Mouse (Mus musculus): ENCODE data around the gene Msmp.
"Not testable (repeated sequence)": the region's sequence is repeated elsewhere in the genome, so short reads cannot be mapped to it uniquely, and the experiment has no call there.

Msmp gene

DNA sequence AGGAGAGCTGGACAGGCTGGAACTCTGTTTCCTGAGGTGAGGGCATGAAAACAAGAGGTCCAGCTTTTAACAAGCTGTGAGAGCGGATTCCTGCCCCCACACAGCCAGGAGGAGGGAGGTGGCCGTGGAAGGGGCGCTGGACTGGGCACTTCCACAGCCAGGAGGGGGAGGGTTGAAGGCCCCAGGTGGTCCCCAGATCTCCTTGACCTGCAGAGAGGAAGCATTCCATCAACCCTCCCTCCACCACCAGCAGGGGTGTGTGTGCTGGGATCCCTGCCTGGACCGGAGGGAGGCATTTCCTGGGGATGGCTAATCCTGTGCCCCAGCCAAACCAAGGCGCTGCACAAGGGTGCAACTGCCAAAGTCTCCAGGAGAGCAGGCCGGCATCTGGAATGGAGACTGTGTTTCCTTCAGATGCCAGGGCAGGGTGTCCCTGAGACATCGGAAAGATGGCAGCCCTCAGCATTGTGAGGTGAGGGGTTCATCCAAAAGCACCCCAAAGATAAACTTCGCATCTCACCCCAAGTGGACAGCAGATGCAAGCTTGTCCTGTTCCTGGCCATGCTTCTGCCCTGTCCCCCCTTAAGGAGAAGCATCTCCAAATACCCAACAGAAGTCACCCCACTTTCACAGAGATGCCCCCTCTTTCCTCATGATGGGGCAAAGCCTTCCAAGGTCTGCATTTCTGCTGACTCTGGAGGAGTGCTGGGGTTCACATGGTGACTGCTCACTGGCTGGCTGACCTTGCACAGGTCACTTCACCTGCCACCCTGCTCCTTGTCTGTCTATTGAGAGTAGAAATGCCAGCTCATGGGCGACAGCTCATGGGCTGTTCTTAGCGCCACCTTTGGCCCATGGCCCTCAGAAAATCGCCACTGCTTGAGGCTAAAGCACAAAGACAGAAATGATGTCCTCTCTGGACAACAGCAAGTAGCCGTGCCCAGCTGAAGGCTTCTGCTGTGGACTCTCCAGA lies at the start of gene Msmp:
Gene Msmp (minus strand): TSS at position 51 of the 973 bp plus-strand sequence.
- DNase-seq, result no peak

- DNase-seq, result no peak
Observed at GRCm38 (mm10) chr4:43633736-43634135, 49.4 kb upstream of the Msmp start.

- no peak for DNase-seq
Observed at GRCm38 (mm10) chr4:43633296-43633695, 49.0 kb upstream of the Msmp start.

- DNase-seq, result peak; percentile 58
Observed at GRCm38 (mm10) chr4:43631956-43632920, 47.9 kb upstream of the Msmp start.

DNA sequence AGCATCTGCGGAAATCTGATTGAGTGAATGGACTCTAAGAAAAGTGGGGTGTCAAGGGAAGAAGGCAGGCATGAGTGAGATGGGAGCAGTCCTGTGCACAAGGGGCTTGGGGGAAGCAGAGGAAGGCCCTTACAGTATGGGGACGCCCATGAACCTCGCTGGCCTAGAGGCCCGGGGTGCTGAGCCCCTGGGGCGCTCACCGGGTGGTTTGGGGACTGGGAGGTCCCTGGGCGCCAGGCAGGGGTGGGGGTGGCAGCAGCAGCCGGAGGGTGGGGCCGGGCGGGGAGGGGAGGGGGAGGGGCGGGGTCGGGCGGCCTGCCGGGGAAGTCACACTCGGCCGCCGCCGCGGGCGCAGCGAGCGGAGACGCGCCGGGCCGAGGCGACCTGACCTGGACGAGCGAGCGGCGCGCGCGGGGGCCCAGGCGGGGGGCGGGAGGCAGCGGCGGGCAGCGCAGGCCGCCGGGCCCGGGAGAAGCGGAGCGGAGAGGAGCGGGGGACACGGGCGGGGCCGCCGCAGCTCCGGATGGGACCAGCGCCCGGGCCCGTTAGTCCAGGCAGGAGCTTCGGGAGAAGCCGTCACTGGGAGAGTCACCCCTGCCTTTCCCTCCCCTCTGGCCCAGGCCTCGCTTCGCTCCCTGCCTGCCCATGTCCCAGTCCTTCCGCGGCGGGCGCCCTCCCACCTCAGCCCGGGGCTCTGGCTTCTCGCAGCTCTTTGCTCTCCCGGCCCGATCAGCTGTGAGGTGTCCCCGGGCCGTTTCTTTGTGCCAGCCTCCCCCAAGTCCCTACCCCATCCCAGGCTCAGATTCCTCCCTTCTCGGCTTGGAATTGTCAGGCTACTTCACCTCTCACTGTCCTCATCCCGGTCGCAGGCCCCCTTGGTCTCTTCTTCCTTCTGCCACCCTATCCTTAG lies 47.0 kb upstream of the Msmp start, which contains the start of gene Npr2:
Gene Npr2 (plus strand): TSS at position 890 of the 910 bp plus-strand sequence.
- peak; percentile 60 for DNase-seq

GRCm38 (mm10) chr4:43630671-43631045 lies 46.4 kb upstream of the Msmp start:
- no peak for DNase-seq

DNA sequence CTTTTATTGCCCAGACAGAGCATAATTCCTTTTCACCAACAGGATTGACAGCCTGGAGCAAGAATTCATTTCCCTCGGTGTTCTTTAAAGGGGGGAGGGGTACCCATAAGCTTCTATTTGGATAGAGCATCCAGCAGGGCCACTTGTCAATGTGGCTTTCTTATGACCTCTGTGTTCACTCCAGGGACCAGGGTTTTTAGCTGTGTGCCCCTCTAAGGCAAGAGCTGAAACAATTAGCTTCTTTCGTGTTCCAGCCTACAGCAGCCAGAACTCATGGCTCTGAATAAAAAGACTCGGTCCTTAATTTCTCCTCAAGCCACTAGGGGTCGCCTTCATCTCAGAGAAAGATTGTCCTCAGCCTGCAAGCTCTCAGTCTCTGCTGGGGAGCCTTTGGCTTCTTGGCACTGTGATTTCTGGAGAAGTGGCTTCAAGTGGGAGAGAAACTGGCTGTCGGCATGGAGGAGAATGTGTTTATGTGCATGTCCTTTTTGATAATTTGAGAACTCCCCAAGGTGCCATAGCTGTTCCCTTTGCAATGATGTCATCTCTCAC lies 45.8 kb upstream of the Msmp start:
- peak; percentile 87 for DNase-seq

GRCm38 (mm10) chr4:43629106-43629817 lies 45.0 kb upstream of the Msmp start:
- DNase-seq, result no peak

DNA sequence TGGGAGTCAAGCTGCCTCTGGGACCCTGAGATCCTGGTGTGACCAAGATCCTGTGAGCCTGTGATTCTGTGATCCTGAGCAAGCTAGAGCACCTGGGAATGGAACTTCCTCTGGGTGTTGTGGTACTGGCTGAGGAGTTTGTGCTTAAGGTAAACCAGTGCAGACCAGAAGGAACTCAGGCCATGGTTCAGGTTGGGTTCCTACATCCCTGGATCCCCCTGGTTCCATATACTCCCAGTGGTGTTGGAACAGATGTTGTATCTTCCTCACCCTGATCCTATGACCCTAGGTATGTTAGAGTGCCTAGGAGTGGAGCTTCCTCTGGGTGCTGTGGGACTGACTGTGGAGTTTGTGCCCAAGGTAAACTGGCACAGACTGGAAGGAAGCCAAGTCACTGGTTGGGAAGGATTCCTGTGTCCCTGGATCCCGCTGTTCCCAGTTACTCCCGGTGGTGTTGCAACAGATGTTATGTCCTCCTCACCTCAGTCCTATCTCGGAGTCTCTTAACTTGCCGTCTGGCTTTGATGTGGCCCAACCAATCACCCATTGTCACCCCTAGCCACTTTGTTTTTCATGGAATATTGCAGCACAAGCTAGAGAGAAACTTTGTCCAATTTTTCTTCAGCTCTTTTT lies 36.0 kb upstream of the Msmp start:
- no peak for DNase-seq

DNA sequence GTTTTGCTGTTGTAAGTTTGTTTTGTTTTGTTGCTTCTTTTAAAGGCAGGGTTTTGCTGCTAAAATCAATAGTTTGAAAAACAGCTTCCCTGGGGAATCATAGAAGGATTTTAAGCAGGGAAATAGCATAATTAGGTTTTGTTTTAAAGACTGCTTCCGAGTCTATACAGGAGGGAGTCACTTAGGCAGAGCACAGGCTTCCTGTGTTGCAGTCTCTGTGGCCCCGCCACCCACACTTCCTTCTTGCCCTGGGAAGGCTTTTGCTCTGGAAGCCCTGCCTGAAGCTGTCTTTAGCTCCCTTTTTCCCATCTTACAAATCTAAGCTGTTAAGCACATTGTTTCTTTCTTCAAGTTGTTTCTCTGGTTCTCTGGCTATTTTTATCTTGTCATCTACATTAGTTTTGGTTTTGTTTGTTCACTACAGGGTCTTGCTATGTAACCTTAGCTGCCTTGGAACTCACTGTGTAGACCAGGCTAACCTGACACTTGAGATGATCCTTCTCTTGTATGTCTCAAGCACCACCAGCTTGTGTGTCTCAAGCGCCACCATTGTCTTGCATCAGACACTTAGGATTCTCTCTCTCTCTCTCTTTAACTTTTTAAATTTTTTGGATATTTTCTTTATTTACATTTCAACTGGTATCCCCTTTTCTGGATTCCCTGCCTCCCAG lies 28.9 kb upstream of the Msmp start:
- no peak for DNase-seq

- DNase-seq, result no peak
Observed at GRCm38 (mm10) chr4:43612534-43612933, 28.2 kb upstream of the Msmp start.

GRCm38 (mm10) chr4:43604751-43605685 lies 20.7 kb upstream of the Msmp start:
- no peak for DNase-seq

- no peak for DNase-seq
Observed at GRCm38 (mm10) chr4:43604099-43604498, 19.8 kb upstream of the Msmp start.

GRCm38 (mm10) chr4:43600195-43600934 lies 16.1 kb upstream of the Msmp start:
- no peak for DNase-seq

DNA sequence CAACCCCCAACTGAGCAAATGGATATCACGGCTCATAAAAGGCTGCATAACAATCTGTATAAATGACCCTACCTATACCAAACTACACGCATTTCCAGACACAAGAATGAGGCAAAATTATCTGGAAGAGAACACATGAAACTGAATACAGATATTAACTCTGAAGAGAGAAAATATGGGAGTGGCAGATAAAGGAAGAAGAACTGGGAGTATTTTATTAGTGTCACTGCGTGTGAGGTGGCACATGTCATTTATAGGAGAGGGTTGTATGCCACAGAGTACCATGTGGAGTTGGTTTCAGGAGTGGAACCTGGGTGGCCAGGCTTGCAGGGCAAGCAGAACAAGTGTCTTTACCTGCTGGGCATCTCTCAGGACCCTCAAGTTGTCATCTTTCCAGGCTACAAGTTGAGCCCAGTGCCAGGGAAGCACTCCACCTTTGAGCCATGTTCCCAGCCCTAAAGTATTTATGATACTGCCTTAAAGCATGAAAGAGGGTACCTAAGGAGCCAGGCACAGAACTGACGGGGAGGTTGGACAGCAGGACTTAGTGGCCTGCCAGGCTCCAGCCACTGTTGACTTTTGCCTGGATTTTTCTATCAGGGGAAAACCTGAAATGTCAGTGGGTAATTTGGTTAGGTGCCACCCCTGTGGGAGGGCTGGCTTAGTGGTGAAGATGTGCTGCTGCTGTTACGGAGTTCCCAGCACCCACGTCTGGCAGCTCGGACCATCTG lies 14.5 kb upstream of the Msmp start:
- no peak for DNase-seq

GRCm38 (mm10) chr4:43598200-43598599 lies 13.9 kb upstream of the Msmp start:
- DNase-seq, result no peak

- DNase-seq, result not testable (repeated sequence)
Observed at GRCm38 (mm10) chr4:43596597-43596996, 12.3 kb upstream of the Msmp start.

Measured in cerebellum, adult 11 months (tissue).